Mouse (Mus musculus): Measurements from ENCODE around the gene Pdlim7. TPM values are rescaled to one million over a fixed set of nuclear protein-coding genes. Genes with fewer than 3 reads are reported as not detected.

The Pdlim7 gene
- total and polyA plus RNA-seq, 2 experiments from 2014 or later, result 41.3 to 153 TPM

DNA sequence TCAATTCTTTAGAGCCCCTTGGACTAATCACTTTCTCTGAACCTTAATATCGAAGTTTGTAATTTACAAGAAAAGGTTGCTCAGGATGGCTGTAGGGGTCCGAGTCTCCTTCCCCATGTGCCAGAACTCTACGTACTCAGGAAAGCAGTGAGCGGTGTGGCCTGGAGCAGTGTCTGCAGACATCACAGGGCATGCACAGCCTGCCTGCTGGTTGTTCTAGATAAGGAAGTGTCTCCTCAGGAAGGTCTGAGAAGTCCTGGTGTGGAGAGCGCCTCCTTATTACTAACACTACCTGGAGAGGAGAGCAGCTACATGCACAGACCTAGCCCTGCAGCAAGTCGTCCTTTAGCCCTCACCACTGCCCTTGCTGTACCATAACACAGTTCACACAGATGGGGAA is 31.3 kb upstream of the Pdlim7 start:
- DNase-seq (ENCODE audit: low spot score) (no peak), ATAC-seq (ENCODE audit: low FRiP score) (no peak)
- WGBS, result 92% methylated on average over 6 of the region's 6 CpGs
- H3K4me2 ChIP-seq (ENCODE audit: low read depth, low read length, poor library complexity, severe bottlenecking), result no peak overlapping the region
- no peaks in the 10 kb centered on the region for H3K4me1 ChIP-seq (ENCODE audit: insufficient read depth, low read length)
- H3K9ac ChIP-seq (replicated peaks; ENCODE audit: low read length, poor library complexity, severe bottlenecking), result no peak overlapping the region
- H3K27me3 ChIP-seq (ENCODE audit: insufficient read depth, low read length), result no peaks in the 10 kb centered on the region
- no peaks in the 10 kb centered on the region for H3K9me3 ChIP-seq (ENCODE audit: low read length)
- TF ChIP-seq CTCF (IDR thresholded peaks at IDR 0.05), result no peak
- peaks cover 86% of the 10 kb centered on the region for H3K36me3 ChIP-seq (ENCODE audit: insufficient read depth, low read length)
- no peak overlapping the region for H3K27ac ChIP-seq (ENCODE audit: low read depth, low read length)
- H3K4me3 ChIP-seq (ENCODE audit: low read depth, low read length), result no peak overlapping the region

DNA sequence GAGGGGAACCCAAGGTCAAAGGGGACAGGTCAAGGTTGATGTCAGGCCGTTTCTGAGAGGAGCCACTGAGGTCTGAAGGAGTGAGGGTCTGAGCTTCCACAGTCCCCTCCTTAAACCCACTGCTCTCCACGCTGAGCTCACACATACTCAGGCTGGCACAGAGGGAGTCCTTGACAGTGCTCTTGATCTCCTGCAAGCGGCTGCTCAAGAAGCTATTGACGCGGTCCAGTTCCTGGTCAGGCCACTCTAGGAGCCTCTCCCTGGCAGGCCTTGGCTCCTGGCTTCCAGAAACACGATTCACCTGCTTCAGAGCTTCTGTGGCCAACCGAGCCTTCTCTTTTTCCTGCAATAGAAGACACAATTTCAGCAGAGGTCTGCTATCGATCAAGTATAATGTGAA is 30.0 kb upstream of the Pdlim7 start:
- Histone ChIP-seq H3K27ac (ENCODE audit: low read depth, low read length) (no peak overlapping the region), H3K4me2 (ENCODE audit: low read depth, low read length, poor library complexity, severe bottlenecking) (no peak overlapping the region), H3K27me3 (ENCODE audit: insufficient read depth, low read length) (no peaks in the 10 kb centered on the region), H3K9me3 (ENCODE audit: low read length) (no peaks in the 10 kb centered on the region), H3K4me1 (ENCODE audit: insufficient read depth, low read length) (no peaks in the 10 kb centered on the region), H3K4me3 (ENCODE audit: low read depth, low read length) (no peak overlapping the region), H3K9ac (replicated peaks; ENCODE audit: low read length, poor library complexity, severe bottlenecking) (no peak overlapping the region), H3K36me3 (ENCODE audit: insufficient read depth, low read length) (peaks cover 85% of the 10 kb centered on the region)
- ATAC-seq (ENCODE audit: low FRiP score) (no peak), DNase-seq (ENCODE audit: low spot score) (no peak)
- TF ChIP-seq CTCF (IDR thresholded peaks at IDR 0.05), result no peak
- WGBS, result 93% methylated on average over 8 of the region's 8 CpGs

DNA sequence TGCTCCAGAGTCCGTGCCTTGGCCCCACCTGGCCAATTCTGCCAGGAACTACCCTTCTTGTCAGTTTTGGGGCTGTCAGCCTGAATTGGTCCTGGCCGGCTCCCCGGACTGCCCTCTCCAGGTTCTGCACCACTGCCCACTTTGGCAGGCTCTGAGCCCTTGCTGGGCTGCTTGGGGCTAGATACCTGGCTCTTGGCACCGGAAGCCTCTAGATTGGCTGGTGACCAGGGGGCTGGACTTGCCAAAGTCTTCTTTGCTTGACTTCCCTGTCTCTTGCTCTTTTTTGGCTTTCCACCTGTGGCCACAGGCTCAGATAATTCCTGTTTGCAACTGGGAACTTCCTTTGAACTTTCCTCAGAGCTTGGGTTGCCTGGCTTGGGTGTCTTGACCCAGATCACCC is 29.4 kb upstream of the Pdlim7 start:
- Histone ChIP-seq H3K27ac (ENCODE audit: low read depth, low read length) (no peak overlapping the region), H3K27me3 (ENCODE audit: insufficient read depth, low read length) (no peaks in the 10 kb centered on the region), H3K9ac (replicated peaks; ENCODE audit: low read length, poor library complexity, severe bottlenecking) (no peak overlapping the region), H3K4me3 (ENCODE audit: low read depth, low read length) (no peak overlapping the region), H3K4me1 (ENCODE audit: insufficient read depth, low read length) (no peaks in the 10 kb centered on the region), H3K9me3 (ENCODE audit: low read length) (no peaks in the 10 kb centered on the region), H3K4me2 (ENCODE audit: low read depth, low read length, poor library complexity, severe bottlenecking) (no peak overlapping the region), H3K36me3 (ENCODE audit: insufficient read depth, low read length) (peaks cover 84% of the 10 kb centered on the region)
- DNase-seq (ENCODE audit: low spot score) (no peak), ATAC-seq (ENCODE audit: low FRiP score) (no peak)
- no peak for TF ChIP-seq CTCF (IDR thresholded peaks at IDR 0.05)
- WGBS, result 93% methylated on average over 4 of the region's 4 CpGs

- H3K4me2 ChIP-seq (ENCODE audit: low read depth, low read length, poor library complexity, severe bottlenecking), result no peak overlapping the region
- ATAC-seq (ENCODE audit: low FRiP score), result no peak
- H3K4me3 ChIP-seq (ENCODE audit: low read depth, low read length), result no peak overlapping the region
- no peak for DNase-seq (ENCODE audit: low spot score)
- H3K27me3 ChIP-seq (ENCODE audit: insufficient read depth, low read length), result no peaks in the 10 kb centered on the region
- no peaks in the 10 kb centered on the region for H3K9me3 ChIP-seq (ENCODE audit: low read length)
- H3K9ac ChIP-seq (replicated peaks; ENCODE audit: low read length, poor library complexity, severe bottlenecking), result no peak overlapping the region
- H3K4me1 ChIP-seq (ENCODE audit: insufficient read depth, low read length), result 0 out of 2 replicates have a peak, but pooled peaks cover 3% of the 10 kb centered on the region
- peaks cover 66% of the 10 kb centered on the region for H3K36me3 ChIP-seq (ENCODE audit: insufficient read depth, low read length)
- H3K27ac ChIP-seq (ENCODE audit: low read depth, low read length), result no peak overlapping the region
- WGBS, result 90% methylated on average over 2 of the region's 2 CpGs
- peak; percentile 52 for TF ChIP-seq CTCF (IDR thresholded peaks at IDR 0.05)
Observed at GRCm38 (mm10) chr13:55540933-55541332, 27.5 kb upstream of the Pdlim7 start.

DNA sequence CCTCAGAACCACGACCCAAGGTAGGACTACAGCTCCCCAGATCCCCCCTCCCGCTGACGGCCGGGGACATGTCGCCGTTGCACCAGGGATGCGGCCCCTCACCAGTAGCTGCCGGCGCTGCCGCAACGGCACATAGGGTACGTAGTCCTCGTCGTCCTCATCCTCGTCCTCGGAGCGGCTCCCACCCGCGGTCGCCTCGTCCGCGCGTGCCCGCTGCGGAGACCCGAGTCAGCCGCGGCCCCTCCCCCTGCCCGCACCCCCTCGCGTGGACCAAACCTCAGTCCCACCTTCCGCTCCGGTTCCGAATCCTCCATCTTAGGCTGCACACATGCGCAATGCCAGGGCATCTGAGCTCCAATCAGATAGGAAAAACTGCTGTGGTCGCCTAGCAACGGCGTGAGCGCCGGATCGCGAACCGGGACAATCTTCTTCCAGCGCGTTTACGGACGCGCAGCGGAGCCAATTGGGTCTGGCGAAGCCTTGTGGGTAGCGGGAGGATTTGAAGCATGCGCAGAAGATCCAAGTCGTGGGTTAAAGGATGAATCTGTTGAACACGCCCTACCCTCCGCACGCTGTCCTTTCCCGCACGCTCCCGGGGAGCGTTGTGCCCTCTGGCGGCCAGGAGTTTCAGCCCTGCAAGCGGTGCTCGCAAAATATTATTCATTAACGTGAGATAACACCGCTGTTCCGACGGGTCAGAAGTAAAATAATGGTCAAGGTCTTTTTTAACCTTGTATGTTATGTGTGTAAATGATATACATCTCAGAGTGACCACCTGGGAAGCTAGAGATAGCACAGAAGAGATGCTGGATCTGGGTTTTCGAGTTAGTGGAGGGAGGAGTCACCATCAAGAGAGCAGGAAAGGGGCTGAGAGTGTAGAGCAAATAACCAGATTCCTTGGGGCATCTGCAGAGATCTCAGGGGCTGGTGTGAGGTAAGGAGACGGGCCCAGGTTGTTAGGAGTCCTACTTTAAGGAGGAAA is 23.0 kb upstream of the Pdlim7 start, which contains the start of gene Ddx41:
Gene Ddx41 (minus strand): TSS at position 465 of the 982 bp plus-strand sequence.
- Histone ChIP-seq H3K27ac (ENCODE audit: low read depth, low read length) (peak within 1 kb of the TSS; percentile 83), H3K9ac (replicated peaks; ENCODE audit: low read length, poor library complexity, severe bottlenecking) (peak within 1 kb of the TSS; percentile 78), H3K36me3 (ENCODE audit: insufficient read depth, low read length) (peaks cover 54% of the 10 kb centered on the region), H3K4me3 (ENCODE audit: low read depth, low read length) (peak within 1 kb of the TSS; percentile 72), H3K27me3 (ENCODE audit: insufficient read depth, low read length) (no peaks in the 10 kb centered on the region), H3K4me1 (ENCODE audit: insufficient read depth, low read length) (peaks cover 9% of the 10 kb centered on the region; the same call in 1 of the 2 replicates), H3K4me2 (ENCODE audit: low read depth, low read length, poor library complexity, severe bottlenecking) (peak within 1 kb of the TSS; percentile 88), H3K9me3 (ENCODE audit: low read length) (no peaks in the 10 kb centered on the region)
- peak; percentile 97 for ATAC-seq (ENCODE audit: low FRiP score)
- whole genome bisulfite sequencing, result under 1% methylated on average over 70 of the region's 70 CpGs
- TF ChIP-seq CTCF (IDR thresholded peaks at IDR 0.05), result peak; percentile 95
- DNase-seq (ENCODE audit: low spot score), result peak; percentile 100

DNA sequence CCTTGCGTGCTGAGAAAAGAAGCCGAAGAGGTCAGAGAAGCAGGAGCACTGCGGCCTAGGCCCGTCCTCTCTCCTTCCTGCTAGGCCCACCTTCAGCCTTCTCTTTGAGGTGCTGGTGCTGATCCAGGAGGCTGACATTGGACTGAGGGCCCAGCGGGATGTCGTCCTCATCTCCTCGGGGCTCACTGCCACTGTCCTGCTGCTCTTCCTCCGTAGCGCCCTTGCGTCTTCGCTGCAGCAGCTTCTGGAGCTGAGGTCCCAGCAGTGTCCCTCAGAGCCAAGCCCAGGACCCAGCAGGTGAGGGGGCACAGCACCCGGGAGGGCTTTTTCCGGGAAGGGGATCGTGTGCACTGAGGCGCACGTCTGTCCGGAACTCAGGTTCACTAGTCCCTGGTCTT is 22.3 kb upstream of the Pdlim7 start:
- Histone ChIP-seq H3K36me3 (ENCODE audit: insufficient read depth, low read length) (peaks cover 53% of the 10 kb centered on the region), H3K27me3 (ENCODE audit: insufficient read depth, low read length) (no peaks in the 10 kb centered on the region), H3K4me3 (ENCODE audit: low read depth, low read length) (peak overlapping the region; percentile 72), H3K4me1 (ENCODE audit: insufficient read depth, low read length) (peaks cover 9% of the 10 kb centered on the region; the same call in 1 of the 2 replicates), H3K4me2 (ENCODE audit: low read depth, low read length, poor library complexity, severe bottlenecking) (peak overlapping the region; percentile 88), H3K27ac (ENCODE audit: low read depth, low read length) (peak overlapping the region; percentile 83), H3K9me3 (ENCODE audit: low read length) (no peaks in the 10 kb centered on the region), H3K9ac (replicated peaks; ENCODE audit: low read length, poor library complexity, severe bottlenecking) (peak overlapping the region; percentile 78)
- DNase-seq (ENCODE audit: low spot score) (no peak), ATAC-seq (ENCODE audit: low FRiP score) (no peak)
- 21% methylated on average over 17 of the region's 17 CpGs for WGBS
- TF ChIP-seq CTCF (IDR thresholded peaks at IDR 0.05), result no peak

Measured in midbrain, postnatal 0 days (tissue).